Mouse (Mus musculus): ENCODE data around the gene Oasl2. TPM values are rescaled to one million over a fixed set of nuclear protein-coding genes. Genes with fewer than 3 reads are reported as not detected.
"Not testable (repeated sequence)": the region's sequence is repeated elsewhere in the genome, so short reads cannot be mapped to it uniquely, and the experiment has no call there.

Gene Oasl2
- polyA plus RNA-seq, 1 experiment = 380 TPM

DNA sequence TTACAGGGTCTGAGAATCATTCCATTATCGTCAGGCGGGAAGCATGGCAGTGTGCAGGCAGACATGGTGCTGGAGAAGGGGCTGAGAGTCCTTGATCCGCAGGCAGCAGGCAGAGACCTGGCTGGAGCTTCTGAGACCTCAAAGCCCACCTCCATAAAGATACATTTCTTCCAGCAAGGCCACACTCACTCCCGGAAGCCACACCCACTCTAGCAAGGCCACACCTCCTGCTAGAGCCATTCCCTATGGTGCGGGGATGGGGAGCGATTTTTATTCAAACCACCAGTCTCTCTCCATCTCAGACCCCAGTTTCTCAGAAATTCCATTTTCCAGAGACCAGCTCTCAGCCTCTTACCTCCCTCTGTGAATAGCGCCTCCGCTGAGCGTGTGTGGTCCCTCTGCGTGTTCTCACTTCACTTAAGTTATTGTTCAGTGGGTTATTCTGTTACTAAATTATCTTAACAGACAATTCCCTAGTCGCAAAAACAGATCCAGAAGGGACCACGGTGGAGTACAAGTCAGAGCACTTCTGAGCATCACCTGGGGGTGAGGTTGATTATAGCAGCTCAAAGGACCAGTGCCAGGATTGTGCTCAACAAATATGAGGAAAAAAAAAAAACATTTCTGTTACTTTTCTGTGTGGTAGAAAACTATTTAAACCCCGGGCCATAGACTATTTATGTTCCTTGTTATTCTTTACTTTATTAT is 12.0 kb downstream of the Oasl2 start:
- TF ChIP-seq CTCF (IDR thresholded peaks at IDR 0.05; ENCODE audit: low read depth, low read length) (no peak), POLR2A (IDR thresholded peaks at IDR 0.05; ENCODE audit: borderline replicate concordance, low read depth, low read length) (no peak)
- Histone ChIP-seq H3K4me1 (ENCODE audit: control insufficient read depth, insufficient read depth, low read length) (peaks cover 4% of the 10 kb centered on the region), H3K27ac (ENCODE audit: insufficient read depth, low read depth, low read length) (no peak overlapping the region), H3K4me3 (ENCODE audit: insufficient read depth, low read length) (no peak overlapping the region)

DNA sequence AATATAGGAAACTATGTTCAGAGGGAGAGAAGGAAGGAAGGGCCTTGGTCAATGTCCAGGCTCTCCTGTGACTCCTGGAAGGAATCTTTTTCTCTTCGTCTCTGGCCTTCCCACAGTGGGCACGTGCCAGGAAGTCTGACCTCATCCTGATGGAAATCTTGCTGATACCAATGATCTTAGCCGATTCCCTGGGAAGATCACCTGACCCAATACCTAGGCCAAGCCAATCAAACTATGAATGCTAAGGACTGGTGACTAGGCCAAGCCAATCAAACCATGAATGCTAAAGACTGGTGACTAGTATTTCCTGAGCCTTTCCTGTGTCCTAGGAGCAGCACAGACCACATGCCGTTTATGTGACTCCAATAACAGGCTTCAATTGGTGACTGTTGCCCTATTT is 16.9 kb downstream of the Oasl2 start:
- H3K27ac ChIP-seq (ENCODE audit: insufficient read depth, low read depth, low read length) = no peak overlapping the region
- no peak overlapping the region for H3K4me3 ChIP-seq (ENCODE audit: insufficient read depth, low read length)
- peaks cover 23% of the 10 kb centered on the region for H3K4me1 ChIP-seq (ENCODE audit: control insufficient read depth, insufficient read depth, low read length)
- TF ChIP-seq POLR2A (IDR thresholded peaks at IDR 0.05; ENCODE audit: borderline replicate concordance, low read depth, low read length) (no peak), CTCF (IDR thresholded peaks at IDR 0.05; ENCODE audit: low read depth, low read length) (no peak)

DNA sequence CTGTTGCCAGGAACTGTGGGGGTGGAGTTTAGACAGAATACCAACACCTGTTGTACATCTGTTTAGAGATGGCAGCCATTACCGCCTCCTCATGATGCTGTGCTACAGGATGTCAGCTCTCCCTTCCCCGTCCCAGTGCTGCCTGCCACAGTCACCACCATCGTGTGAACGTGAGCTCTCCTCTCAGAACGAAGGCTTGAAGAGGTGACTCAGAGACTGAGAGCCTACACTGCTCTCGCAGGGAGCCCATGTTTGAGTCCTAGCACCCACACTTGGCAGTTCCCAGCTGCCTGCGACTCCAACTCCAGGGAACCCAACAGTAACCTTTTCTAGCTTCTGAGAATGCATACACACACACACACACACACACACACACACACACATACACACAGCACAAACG is 18.1 kb downstream of the Oasl2 start:
- Histone ChIP-seq H3K4me3 (ENCODE audit: insufficient read depth, low read length) (no peak overlapping the region), H3K4me1 (ENCODE audit: control insufficient read depth, insufficient read depth, low read length) (peaks cover 23% of the 10 kb centered on the region), H3K27ac (ENCODE audit: insufficient read depth, low read depth, low read length) (no peak overlapping the region)
- TF ChIP-seq CTCF (IDR thresholded peaks at IDR 0.05; ENCODE audit: low read depth, low read length) (no peak), POLR2A (IDR thresholded peaks at IDR 0.05; ENCODE audit: borderline replicate concordance, low read depth, low read length) (no peak)

DNA sequence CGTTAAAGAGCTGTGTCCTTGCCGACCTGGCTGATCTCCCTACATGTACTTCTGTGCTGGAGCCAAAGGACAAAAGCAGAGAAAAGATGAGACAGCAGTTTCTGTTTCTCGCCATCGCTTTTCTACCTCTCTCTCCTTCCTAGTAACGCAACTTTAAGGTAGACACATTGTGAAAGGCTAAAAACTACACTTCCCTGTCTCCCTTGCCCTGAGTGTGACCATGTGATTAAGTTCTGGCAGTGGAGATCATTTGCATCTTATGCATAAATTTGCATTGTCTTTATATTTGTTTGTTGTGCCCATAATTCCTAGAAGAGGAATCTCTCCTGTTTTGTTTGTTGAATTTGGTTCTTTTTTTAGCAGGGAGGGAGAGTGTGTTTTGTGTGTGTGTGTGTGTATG is 19.1 kb downstream of the Oasl2 start:
- no peak overlapping the region for H3K27ac ChIP-seq (ENCODE audit: insufficient read depth, low read depth, low read length)
- peaks cover 25% of the 10 kb centered on the region for H3K4me1 ChIP-seq (ENCODE audit: control insufficient read depth, insufficient read depth, low read length)
- no peak for TF ChIP-seq POLR2A (IDR thresholded peaks at IDR 0.05; ENCODE audit: borderline replicate concordance, low read depth, low read length)
- TF ChIP-seq CTCF (IDR thresholded peaks at IDR 0.05; ENCODE audit: low read depth, low read length) = no peak
- no peak overlapping the region for H3K4me3 ChIP-seq (ENCODE audit: insufficient read depth, low read length)

DNA sequence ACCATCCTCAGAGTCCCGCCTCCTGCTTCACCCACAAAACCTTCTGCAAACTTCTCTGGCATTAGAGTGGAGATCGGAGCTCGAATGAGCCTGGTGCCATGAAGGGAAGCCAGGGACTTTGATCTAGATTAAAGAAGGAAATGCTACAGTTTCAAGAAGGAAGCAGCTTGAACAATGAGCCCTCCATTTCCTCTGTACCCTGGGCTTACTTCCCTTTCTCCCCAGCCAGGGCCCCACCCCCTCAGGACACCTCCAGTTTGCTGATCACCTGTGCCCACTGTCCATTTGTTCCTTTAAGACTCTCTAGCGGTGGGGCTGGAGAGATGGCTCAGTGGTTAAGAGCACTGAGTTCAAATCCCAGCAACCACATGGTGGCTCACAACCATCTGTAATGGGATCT is 20.0 kb downstream of the Oasl2 start:
- Histone ChIP-seq H3K4me1 (ENCODE audit: control insufficient read depth, insufficient read depth, low read length) (peaks cover 28% of the 10 kb centered on the region), H3K27ac (ENCODE audit: insufficient read depth, low read depth, low read length) (peak overlapping the region; percentile 73), H3K4me3 (ENCODE audit: insufficient read depth, low read length) (peak overlapping the region; percentile 2; the same call in 1 of the 2 replicates)
- TF ChIP-seq CTCF (IDR thresholded peaks at IDR 0.05; ENCODE audit: low read depth, low read length) (no peak), POLR2A (IDR thresholded peaks at IDR 0.05; ENCODE audit: borderline replicate concordance, low read depth, low read length) (no peak)

DNA sequence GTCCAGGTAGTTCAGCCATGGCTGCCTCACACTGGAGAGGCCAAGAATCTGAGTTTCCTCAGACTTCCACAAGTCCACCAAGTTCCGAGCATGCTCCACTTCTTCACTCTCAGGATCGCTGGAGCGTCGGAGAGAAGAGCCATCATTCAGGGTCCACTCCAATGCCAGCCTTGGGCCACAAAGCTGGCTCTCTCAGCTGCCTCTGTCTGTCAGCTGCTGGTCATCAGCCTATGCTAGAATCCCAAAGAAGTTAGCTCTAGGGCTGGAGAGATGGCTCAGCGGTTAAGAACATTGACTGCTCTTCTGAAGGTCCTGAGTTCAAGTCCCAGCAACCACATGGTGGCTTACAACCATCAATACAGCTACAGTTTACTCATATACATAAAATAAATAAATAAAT is 20.6 kb downstream of the Oasl2 start:
- not testable (repeated sequence) for H3K4me3 ChIP-seq (ENCODE audit: insufficient read depth, low read length); H3K27ac ChIP-seq (ENCODE audit: insufficient read depth, low read depth, low read length)
- H3K4me1 ChIP-seq (ENCODE audit: control insufficient read depth, insufficient read depth, low read length) = peaks cover 32% of the 10 kb centered on the region

DNA sequence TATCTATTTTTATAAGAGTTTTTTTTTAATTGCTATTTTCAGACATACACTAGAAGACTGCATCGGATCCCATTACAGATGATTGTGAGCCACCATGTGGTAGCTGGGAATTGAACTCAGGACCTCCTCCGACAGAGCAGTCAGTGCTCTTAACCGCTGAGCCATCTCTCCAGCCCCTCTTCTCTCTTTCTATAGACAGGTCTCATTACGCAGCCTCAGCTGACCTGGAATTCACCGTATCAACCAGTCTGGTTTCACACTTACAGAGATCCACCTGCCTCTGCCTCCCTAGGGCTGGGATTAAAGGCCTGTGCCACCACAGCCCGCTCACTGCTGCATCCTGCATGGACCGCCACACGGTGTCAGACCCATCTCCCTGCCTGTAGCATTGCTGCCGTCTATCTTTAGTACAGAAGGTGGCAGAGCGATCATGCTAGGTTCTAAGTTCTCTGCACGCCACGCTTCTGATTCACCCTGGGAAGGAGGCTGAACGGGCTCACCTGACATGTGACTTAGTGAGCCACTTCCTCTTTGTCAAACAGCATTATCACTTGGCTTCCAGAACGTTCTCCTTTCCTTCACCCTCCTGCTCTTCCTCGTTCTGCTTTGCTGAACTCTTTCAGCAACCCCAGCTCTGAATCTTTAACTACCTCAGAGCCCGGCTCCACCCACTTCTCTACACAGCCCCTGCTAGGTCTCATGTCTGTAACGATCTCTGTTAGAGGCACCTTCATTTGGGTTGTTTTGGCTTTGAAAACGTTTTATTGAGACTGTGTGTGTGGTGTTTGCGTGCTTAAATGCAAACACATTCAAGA is 25.0 kb downstream of the Oasl2 start:
- no peak overlapping the region for H3K4me3 ChIP-seq (ENCODE audit: insufficient read depth, low read length)
- TF ChIP-seq CTCF (IDR thresholded peaks at IDR 0.05; ENCODE audit: low read depth, low read length) = no peak
- TF ChIP-seq POLR2A (IDR thresholded peaks at IDR 0.05; ENCODE audit: borderline replicate concordance, low read depth, low read length) = no peak
- H3K27ac ChIP-seq (ENCODE audit: insufficient read depth, low read depth, low read length) = peak overlapping the region; percentile 43
- H3K4me1 ChIP-seq (ENCODE audit: control insufficient read depth, insufficient read depth, low read length) = peaks cover 22% of the 10 kb centered on the region

DNA sequence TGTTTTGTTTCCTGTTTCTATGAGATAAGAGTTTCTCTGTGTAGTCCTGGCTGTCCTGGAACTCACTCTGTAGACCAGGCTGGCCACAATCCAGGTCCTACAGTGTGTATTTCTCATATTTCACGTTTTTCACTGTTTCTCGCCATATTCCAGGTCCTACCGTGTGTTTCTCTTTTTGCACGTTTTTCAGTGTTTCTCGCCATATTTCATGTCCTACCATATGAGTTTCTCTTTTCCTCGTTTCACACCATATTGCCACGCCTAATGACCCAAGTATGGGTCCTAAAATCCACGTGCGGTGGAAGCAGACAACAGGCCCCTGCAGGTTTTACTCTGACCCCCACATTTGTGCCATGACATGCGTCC is 25.6 kb downstream of the Oasl2 start:
- TF ChIP-seq CTCF (IDR thresholded peaks at IDR 0.05; ENCODE audit: low read depth, low read length) = no peak
- TF ChIP-seq POLR2A (IDR thresholded peaks at IDR 0.05; ENCODE audit: borderline replicate concordance, low read depth, low read length) = no peak
- no peak overlapping the region for H3K4me3 ChIP-seq (ENCODE audit: insufficient read depth, low read length)
- H3K4me1 ChIP-seq (ENCODE audit: control insufficient read depth, insufficient read depth, low read length) = peaks cover 17% of the 10 kb centered on the region
- peak overlapping the region; percentile 43 for H3K27ac ChIP-seq (ENCODE audit: insufficient read depth, low read depth, low read length)

DNA sequence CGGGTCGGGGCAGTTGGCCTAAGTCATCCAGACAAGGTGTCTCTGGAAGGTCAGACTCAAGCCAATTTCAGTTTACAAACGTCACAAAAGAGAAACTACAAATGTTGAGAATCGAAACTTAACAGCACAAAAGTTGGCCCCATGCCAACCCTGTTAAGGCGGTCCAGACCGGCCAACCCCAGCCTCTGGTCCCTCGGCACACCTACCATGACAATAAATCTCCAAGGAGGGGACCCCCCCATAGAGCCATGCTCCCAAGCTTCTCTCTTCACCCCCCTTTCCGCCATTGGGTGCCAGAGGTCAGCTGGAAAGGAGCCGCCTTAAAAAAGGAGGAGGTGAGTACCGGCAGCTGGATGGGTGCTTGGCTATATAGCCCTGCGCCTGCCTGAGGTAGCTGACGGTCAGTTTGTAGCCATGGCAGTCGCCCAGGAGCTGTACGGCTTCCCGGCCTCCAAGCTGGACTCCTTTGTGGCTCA is 26.3 kb downstream of the Oasl2 start, which contains the start of gene Oasl1:
Gene Oasl1, plus strand, starts transcription at position 243 of the 476 bp plus-strand sequence.
- H3K4me3 ChIP-seq (ENCODE audit: insufficient read depth, low read length) = peak within 1 kb of the TSS; percentile 31
- peak within 1 kb of the TSS; percentile 43 for H3K27ac ChIP-seq (ENCODE audit: insufficient read depth, low read depth, low read length)
- TF ChIP-seq POLR2A (IDR thresholded peaks at IDR 0.05; ENCODE audit: borderline replicate concordance, low read depth, low read length) = no peak
- TF ChIP-seq CTCF (IDR thresholded peaks at IDR 0.05; ENCODE audit: low read depth, low read length) = no peak
- H3K4me1 ChIP-seq (ENCODE audit: control insufficient read depth, insufficient read depth, low read length) = peaks cover 13% of the 10 kb centered on the region

DNA sequence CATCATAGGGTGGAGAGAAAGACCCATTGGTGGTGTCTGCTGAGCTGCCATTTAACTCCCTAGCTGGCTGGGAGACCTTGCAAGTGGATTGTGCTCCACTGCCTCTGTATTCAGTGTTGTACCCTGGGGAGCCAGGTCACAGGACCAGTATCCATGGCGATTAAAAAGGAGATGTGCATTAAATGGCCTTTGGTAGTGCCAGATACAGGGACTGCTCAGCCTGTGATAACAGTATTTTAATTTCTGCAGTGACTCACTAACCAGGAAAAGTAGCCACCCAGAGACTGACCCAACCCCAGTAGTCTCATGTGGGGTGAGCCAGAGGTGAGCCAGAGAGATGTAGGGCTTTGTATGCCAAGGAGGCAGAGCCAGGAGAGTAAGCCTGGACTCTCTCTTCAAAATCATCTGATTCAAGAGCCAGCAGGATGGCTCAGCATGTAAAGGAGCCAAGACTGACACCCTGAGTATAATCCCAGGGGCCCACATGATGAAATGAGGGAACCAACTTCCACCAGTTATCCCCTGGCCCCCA is 29.5 kb downstream of the Oasl2 start:
- H3K4me3 ChIP-seq (ENCODE audit: insufficient read depth, low read length) = no peak overlapping the region
- peaks cover 11% of the 10 kb centered on the region for H3K4me1 ChIP-seq (ENCODE audit: control insufficient read depth, insufficient read depth, low read length)
- TF ChIP-seq CTCF (IDR thresholded peaks at IDR 0.05; ENCODE audit: low read depth, low read length) (no peak), POLR2A (IDR thresholded peaks at IDR 0.05; ENCODE audit: borderline replicate concordance, low read depth, low read length) (no peak)
- H3K27ac ChIP-seq (ENCODE audit: insufficient read depth, low read depth, low read length) = no peak overlapping the region

Data from bone marrow macrophage, adult 2 months (primary cell).